Mouse (Mus musculus) ES-E14 (cell line): ENCODE data around the gene Ggt7. TPM values are rescaled to one million over a fixed set of nuclear protein-coding genes. Genes with fewer than 3 reads are reported as not detected.

Experiments used
- DNase-seq: peaks from one replicate; pipeline ENCODE4 v3.0.0-alpha.2; 2013; ENCODE audit warnings: low read depth, low spot score
- H3K27ac ChIP-seq: 2 replicates; pipeline ENCODE4 v1.5.1; 2012; ENCODE audit warnings: low read depth, mild to moderate bottlenecking, low read length, moderate library complexity, mixed read lengths; ENCODE audit not compliant: poor library complexity, insufficient read depth, severe bottlenecking
- H3K36me3 ChIP-seq: 2 replicates; pipeline ENCODE4 v1.6.1; 2012; ENCODE audit warnings: mild to moderate bottlenecking, low read length, moderate library complexity, mixed read lengths; ENCODE audit not compliant: control insufficient read depth, poor library complexity, insufficient read depth, severe bottlenecking
- H3K4me1 ChIP-seq, 2 experiments: fragments of 150-350 bp in 1 of 2; sonication (generic) in 1 of 2; 2 replicates each; pipeline ENCODE4 v1.6.1; 2012; ENCODE audit warnings: low read length in 2 of 2, mild to moderate bottlenecking in 1 of 2, mixed read lengths in 1 of 2; ENCODE audit not compliant: control insufficient read depth in 2 of 2, insufficient read depth in 2 of 2, poor library complexity in 1 of 2
- H3K4me3 ChIP-seq, 2 experiments: fragments of 150-350 bp in 1 of 2; sonication (generic) in 1 of 2; 2 replicates each; pipeline ENCODE4 v1.5.1; 2012; ENCODE audit warnings: low read length in 2 of 2, low read depth in 1 of 2, mild to moderate bottlenecking in 1 of 2, mixed read lengths in 1 of 2; ENCODE audit not compliant: insufficient read depth in 1 of 2, poor library complexity in 1 of 2, severe bottlenecking in 1 of 2
- H3K9ac ChIP-seq: 2 replicates; pipeline ENCODE4 v1.6.1; 2012; ENCODE audit warnings: low read depth, mild to moderate bottlenecking, low read length, mixed read lengths; ENCODE audit not compliant: poor library complexity, insufficient read depth, severe bottlenecking
- H3K9me3 ChIP-seq: fragments of 150-350 bp; sonication (generic); 2 replicates; pipeline ENCODE4 v1.6.1; 2012; ENCODE audit warnings: low read depth, mild to moderate bottlenecking, low read length; ENCODE audit not compliant: control insufficient read depth, insufficient read depth
- CHD2 ChIP-seq: IDR thresholded peaks from 2 replicates; pipeline ENCODE4 v1.6.1; 2014; ENCODE audit warnings: mild to moderate bottlenecking, low read depth, low read length, inconsistent platforms
- HCFC1 ChIP-seq: IDR thresholded peaks from 2 replicates; pipeline ENCODE4 v1.6.1; 2012; ENCODE audit warnings: low read length, inconsistent platforms, borderline replicate concordance; ENCODE audit not compliant: insufficient read depth
- MAFK ChIP-seq: IDR thresholded peaks from 2 replicates; pipeline ENCODE4 v1.6.1; 2014; ENCODE audit warnings: mild to moderate bottlenecking, low read depth, low read length, inconsistent platforms; ENCODE audit not compliant: insufficient read depth
- ZC3H11A ChIP-seq: IDR thresholded peaks from 2 replicates; pipeline ENCODE4 v1.6.1; 2012; ENCODE audit warnings: low read depth, mild to moderate bottlenecking, inconsistent platforms, low read length, borderline replicate concordance
- ZNF384 ChIP-seq: IDR thresholded peaks from 2 replicates; pipeline ENCODE4 v1.6.1; 2012; ENCODE audit warnings: low read depth, low read length, inconsistent platforms
- in situ Hi-C, 2 experiments: fragments of 600-800 bp; cut with MboI; formaldehyde crosslinking; loops; one replicate each; pipeline ENCODE4 v1.15.1; 2025; ENCODE audit warnings: low sequenced_read_pairs in 2 of 2, inconsistent platforms in 1 of 2; ENCODE audit not compliant: unreplicated experiment in 2 of 2
- total RNA-seq: library from RNA; depleted of rRNA; stranded (reverse); fragments of 300-350 nt; gene quantifications from 2 replicates; pipeline ENCODE4 v1.2.3, GENCODE M21; 2012

The Ggt7 gene
- total RNA-seq, 1 experiment: 3.6 TPM

DNA sequence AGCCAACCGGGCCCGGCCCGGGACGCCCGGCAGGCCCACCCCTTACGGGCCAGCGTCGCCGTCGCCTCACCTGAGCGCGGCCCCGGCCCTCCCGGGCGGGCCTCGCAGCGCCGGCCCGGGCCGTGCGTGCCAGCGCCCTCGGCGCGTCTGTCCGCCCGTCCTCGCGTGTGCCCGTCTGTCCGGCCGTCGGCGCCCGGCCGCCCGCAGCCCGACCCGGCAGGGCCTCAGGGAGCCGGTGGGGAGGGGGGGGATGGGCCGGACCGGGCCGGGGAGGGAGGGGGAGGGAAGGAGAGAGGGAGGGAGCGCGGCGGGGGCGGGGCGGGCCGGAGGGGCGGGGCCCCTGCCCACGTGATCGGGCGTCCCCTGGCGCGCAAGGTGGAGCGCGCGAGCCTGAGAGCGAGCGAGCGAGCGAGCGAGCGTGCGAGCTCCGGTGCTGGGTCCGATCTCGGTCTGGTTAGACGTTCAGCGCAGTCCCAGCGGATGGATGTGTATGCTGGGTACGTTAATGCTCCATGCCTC, 44.4 kb downstream of the Ggt7 start, which contains the start of gene Ncoa6:
Gene Ncoa6, minus strand, starts transcription at position 325 of the 519 bp plus-strand sequence.
- TF ChIP-seq ZC3H11A: no peak
- no peak for TF ChIP-seq CHD2
- TF ChIP-seq ZNF384: no peak
- H3K4me3 ChIP-seq: peak within 1 kb of the TSS; percentile 52 to 99
- H3K9me3 ChIP-seq: no peaks in the 10 kb centered on the region
- in situ Hi-C loops: no loop called here
- peak; percentile 57 for DNase-seq
- H3K36me3 ChIP-seq: no peaks in the 10 kb centered on the region
- H3K4me1 ChIP-seq: peaks cover 3 to 4% of the 10 kb centered on the region in 2 experiments; a peak in 2 of 4 replicates
- H3K9ac ChIP-seq: peak within 1 kb of the TSS; percentile 95
- H3K27ac ChIP-seq: peak within 1 kb of the TSS; percentile 75

DNA sequence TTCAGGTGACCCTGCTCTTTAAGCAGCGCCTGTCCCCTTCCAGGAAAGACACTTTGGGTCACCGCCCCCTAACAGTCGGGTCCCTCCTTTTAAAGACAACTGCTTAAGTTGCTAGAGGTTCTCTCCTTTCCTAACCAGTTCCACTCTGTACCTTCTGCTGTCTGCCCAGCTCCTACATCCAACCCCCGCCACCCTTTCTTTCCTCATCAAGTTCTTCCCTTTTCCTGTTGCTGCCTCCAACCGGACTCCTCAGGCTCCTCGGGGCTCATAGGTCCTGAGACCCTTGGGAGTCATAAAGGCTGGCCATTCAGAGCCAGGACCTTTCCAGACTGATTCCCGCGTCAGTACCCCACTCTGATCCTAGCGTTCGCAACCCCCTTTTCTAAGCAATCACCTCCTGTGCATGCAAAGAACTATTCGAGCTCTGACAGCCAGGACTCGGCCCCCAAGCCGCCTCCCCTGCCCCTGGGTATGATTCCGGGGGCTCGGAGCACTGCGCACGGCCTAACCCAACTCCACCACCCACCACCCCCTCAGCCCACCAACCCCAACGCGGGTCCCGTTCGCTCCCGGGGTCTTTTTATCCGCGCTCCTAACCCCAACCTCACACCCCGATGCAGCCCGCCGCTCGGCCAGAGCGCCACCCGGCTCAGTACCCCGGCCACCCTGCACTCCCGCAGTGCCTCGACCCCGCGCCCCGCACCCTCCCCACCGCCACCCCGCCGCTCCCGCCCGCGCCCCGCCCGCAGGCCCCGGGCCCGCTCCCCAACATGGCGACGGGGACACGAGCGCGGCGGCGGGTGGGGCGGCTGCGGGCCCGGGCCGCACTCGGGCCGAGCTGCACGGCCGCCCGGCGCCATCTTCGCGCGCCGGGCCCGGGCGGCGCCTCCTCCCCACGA, 45.1 kb downstream of the Ggt7 start:
- Histone ChIP-seq H3K27ac (peak overlapping the region; percentile 75), H3K4me1 (peaks cover 3 to 4% of the 10 kb centered on the region in 2 experiments; a peak in 2 of 4 replicates), H3K9ac (peak overlapping the region; percentile 95), H3K36me3 (no peaks in the 10 kb centered on the region), H3K4me3 (peak overlapping the region; percentile 52 to 99), H3K9me3 (no peaks in the 10 kb centered on the region)
- in situ Hi-C loops: no loop called here
- DNase-seq: no peak
- TF ChIP-seq ZNF384 (no peak), MAFK (no peak), ZC3H11A (no peak), HCFC1 (no peak), CHD2 (no peak)

DNA sequence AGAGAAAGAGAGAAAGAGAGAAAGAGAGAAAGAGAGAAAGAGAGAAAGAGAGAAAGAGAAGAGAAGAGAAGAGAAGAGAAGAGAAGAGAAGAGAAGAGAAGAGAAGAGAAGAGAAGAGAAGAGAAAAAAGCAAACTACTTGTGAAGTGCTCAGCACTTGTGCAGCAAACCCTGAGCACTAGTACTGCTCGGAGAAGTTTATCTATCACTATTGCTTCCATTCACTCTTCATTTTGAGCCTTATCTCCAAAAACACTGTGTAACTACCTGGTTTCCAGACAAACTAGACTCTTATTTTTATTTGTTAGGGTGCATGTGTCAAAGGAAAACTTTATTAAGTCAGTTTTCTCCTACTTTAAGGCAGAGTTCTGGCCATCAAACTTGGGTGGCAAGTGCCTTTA, 51.2 kb downstream of the Ggt7 start:
- in situ Hi-C loops: no loop called here
- Histone ChIP-seq H3K4me3 (no peak overlapping the region), H3K4me1 (peaks cover 0 to under 1% of the 10 kb centered on the region in 2 experiments; a peak in 1 of 4 replicates), H3K27ac (no peak overlapping the region), H3K9ac (no peak overlapping the region), H3K36me3 (no peaks in the 10 kb centered on the region), H3K9me3 (no peaks in the 10 kb centered on the region)
- TF ChIP-seq MAFK: no peak
- no peak for TF ChIP-seq ZNF384
- no peak for TF ChIP-seq CHD2
- no peak for TF ChIP-seq HCFC1
- no peak for TF ChIP-seq ZC3H11A
- DNase-seq: no peak

DNA sequence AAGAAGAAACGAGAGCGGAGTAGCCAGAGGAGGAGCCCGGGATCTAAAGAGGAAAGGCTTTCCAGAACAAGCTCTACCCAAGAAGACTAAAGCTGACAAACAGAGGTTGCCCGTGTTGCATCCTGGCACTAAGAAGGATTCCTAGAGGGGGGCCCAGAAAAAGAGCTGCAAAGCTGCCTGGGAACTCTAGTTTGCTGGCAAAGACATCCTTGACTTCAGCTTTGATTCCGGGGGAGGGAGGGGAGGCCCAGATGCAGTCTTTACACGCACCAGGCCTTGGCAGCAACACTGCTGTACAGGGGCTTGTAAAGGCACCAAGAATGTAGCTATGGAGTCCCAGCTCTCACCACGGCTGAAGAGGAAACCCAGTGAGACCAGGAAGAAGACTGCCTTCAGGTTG, 64.4 kb downstream of the Ggt7 start:
- DNase-seq: no peak
- Histone ChIP-seq H3K27ac (no peak overlapping the region), H3K4me1 (peaks cover 0 to 7% of the 10 kb centered on the region in 2 experiments; a peak in 1 of 4 replicates), H3K9ac (no peak overlapping the region), H3K36me3 (no peaks in the 10 kb centered on the region), H3K4me3 (peak overlapping the region in 1 of 2 experiments; percentile 46; a peak in 2 of 4 replicates), H3K9me3 (no peaks in the 10 kb centered on the region)
- in situ Hi-C loops: no loop called here
- TF ChIP-seq ZNF384 (no peak), CHD2 (no peak), MAFK (no peak)
